Mouse (Mus musculus) ovary, adult 2 months (tissue): ENCODE data around the gene Zdhhc16. TPM values are rescaled to one million over a fixed set of nuclear protein-coding genes. Genes with fewer than 3 reads are reported as not detected.

Source experiments
- polyA plus RNA-seq: library from polyadenylated mRNA; depleted of rRNA; stranded (reverse); fragments of >200 nt; gene quantifications from 2 replicates; pipeline ENCODE4 v1.2.3, GENCODE M21; 2012; rRNA removed

The Zdhhc16 gene
- 117 and 123 TPM in 2 replicates for polyA plus RNA-seq

DNA sequence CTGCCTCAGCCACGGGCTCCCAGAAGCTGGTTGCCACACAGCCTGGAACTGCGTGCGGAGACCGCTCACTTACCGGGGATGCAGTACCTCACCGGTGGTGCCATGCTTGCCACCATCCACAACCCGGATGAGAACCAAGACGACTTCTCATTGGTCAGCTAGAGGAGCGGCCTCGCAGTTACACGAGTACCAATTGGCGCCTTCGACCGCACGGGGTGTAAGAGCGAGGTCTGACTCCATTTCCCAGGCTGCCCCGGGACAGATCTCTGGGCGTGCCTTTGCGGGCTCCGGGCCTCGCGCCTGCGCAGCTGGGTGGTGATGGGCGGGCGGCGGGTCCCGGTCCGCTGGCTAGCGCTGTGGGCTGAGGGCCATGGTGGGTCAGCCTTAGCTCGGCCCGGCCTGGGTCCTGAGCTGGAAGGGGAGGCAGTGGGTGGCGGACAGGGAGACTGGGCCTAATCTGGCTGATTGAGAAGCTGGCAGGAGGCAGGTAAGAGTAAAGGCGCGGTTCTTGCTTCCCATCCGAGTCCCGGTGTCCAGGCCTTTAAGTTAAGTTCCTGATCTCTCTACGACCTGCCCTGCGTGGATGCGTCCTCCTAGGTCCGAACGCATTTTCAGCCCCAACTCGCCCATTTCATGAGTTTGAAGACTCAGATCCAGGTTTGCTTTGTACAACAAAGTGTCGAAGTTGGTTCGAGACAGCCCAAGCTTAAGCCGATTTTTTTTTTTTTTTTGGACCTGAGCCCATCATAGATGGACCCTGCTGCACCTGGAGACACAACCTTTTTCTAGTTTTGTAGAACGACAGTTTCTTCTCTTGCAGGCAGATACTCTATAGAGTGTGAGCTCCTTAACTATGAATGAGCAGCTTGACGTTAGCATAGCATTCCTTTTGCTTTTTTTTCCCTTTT, at the start of gene Zdhhc16, which contains the start of gene Exosc1:
Gene Zdhhc16, plus strand, starts transcription at position 302 of the 908 bp plus-strand sequence.
Gene Exosc1, minus strand, starts transcription at position 245 of the 908 bp plus-strand sequence.

DNA sequence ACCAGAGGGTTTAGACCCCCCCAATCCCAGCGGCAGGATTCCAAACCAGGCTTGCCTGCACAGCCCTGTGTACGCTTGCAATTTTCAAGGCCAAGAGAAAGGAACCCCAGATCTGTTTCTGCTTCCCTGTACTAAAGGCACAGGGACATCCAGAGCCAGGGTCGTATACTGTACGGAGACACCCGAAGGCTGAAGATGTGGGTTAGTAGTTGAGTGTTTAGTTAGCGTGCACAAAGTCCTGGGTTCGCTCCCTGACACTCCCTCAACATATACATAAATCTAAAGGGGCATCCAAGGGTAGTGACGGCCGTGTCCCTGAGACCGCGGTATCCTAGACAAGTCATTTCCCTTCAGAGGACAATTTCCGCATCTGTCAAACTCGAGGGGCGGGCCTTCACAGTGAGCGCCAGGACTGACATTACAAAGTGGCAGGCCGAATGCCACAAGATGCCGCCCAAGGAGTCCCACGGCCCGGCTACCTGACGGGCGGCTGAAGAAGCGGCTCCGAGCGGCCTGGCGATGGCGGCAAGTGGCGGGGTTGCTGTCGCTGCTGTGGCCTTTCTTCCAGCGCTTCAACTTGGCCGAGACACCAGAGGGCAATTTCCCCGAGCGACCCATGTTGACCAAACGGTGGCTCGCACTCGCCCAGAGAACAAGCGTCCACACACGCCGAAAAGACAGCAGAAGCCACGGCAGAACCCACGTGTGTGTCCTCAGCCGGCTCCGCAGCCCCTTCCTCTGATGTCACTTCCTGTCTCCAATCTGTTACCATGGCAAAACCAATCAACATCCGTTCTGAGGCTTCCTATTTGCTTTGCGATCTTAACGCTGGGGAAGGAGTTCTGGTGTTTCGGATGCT, 37.6 kb upstream of the Zdhhc16 start, which contains the start of gene Rrp12:
Gene Rrp12, minus strand, starts transcription at position 714 of the 859 bp plus-strand sequence.

DNA sequence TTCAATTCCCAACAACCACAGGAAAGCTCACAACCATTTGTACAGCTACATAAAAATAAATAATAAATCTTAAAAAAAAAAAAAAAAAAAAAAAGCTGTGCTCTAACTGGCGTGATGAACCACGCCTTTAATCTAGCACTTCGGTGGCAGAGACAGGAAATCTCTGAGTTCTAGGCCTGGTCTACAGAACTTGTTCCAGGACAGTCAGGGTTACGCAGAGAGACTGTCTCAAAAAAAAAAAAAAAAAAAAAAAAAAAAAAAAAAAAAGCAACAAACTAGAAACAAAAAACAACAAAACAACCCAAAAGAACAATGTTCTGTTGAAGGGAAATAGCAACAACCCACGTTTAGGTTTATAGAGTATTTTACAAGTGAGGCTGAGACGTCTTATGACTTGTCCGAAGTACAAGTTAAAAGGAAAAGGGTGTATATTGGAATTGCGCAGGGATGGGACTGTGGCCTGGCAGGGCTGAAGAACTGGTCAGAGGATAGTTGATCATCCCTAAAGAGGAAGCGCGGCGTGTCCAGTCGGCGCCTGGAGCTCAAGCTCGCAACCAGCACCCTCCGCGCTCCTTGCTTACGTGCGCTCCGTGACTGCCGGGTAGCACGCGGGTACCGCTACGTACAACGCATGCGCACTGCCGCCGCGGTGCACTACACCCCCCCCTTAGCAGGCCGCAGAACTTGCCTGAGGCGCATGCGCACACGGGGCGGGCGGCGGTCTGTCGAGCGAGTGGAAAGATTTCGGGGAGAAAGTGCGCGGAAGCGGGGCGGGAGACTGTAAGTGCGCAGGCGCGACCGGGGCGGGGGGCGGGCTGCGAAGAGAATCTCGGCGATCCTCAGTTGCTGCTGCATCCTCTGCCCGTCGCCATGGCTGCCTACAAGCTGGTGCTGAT, 21.9 kb upstream of the Zdhhc16 start, which contains the start of gene Pgam1:
Gene Pgam1, plus strand, starts transcription at position 746 of the 896 bp plus-strand sequence.

DNA sequence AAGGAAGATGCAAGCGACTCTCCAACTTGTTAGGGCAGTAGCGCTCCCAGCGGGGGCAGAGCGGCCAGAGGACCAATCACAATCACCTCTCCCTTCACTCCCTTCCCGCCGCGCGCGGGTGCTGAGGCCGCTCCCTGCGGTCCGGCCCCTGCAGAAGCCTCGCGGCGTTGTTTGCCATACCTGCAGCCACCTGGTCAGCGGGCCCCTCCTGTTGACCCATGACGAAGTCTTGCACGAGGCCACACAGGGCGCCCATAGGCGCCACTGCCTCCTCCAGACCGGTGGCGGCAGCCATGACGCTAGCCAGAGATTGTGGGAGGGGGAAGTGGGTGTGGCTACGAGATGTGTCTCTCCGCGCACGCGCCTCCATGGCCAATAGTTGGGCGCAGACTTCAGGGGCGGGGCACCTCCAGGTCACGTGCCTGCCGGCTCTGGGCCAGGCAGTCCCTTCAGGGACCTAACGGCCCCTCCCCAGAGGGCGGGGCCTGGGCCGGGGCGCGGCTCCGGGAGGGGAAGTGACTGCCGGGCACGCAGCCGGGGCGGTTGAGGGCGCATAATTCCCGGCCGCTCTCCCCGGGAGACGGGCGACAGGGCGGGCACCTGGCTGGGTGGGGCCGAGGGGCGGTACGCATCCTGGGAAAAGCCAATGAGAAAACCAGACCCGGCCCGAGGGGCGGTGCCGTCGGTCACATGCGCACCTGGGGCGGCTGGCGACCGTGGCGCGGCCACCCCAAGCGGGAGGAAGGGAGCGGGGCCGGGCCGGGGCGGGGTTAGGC, 47.7 kb downstream of the Zdhhc16 start, which contains the start of gene Mms19:
Gene Mms19, minus strand, starts transcription at position 339 of the 776 bp plus-strand sequence.

DNA sequence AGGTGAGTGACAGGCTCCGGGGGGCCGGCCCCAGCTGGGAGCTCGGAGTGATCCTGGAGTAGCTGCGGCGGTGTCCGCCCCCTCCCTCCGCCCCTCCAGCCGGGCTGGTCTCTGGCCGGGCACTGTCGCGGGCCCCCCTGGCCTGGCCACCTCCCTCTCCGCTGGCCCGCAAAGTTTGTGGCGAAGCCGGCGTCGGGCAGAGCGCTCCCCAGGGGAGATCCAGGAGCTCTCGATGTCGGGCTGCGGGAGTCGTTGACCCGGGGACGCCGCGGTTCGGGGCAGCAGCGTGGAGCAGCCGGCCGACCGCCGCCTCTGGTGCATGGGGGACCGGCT, 48.3 kb downstream of the Zdhhc16 start, which contains the start of gene Ubtd1:
Gene Ubtd1, plus strand, starts transcription at position 169 of the 333 bp plus-strand sequence.

Other genes starting within 250 kb of the Zdhhc16 start
- 0.73 and 1.0 TPM in 2 replicates for gene Slit1, start 189.8 kb upstream of the Zdhhc16 start, polyA plus RNA-seq
- 4.7 and 5.5 TPM in 2 replicates for gene Arhgap19, start 131.4 kb upstream of the Zdhhc16 start, polyA plus RNA-seq
- gene Frat1, start 103.5 kb upstream of the Zdhhc16 start, polyA plus RNA-seq: 9.9 and 18.1 TPM in 2 replicates
- gene Frat2, start 85.3 kb upstream of the Zdhhc16 start, polyA plus RNA-seq: 12.5 and 21.6 TPM in 2 replicates
- 8.8 and 10.5 TPM in 2 replicates for gene Rrp12, start 37.3 kb upstream of the Zdhhc16 start, polyA plus RNA-seq
- 425 and 465 TPM in 2 replicates for gene Pgam1, start 21.6 kb upstream of the Zdhhc16 start, polyA plus RNA-seq
- 16.1 and 22.0 TPM in 2 replicates for gene Exosc1, start 57 bp upstream of the Zdhhc16 start, polyA plus RNA-seq
- 82.3 and 85.4 TPM in 2 replicates for gene Mms19, start 47.7 kb downstream of the Zdhhc16 start, polyA plus RNA-seq
- 43.5 and 47.5 TPM in 2 replicates for gene Ubtd1, start 48.3 kb downstream of the Zdhhc16 start, polyA plus RNA-seq
- gene Ankrd2, start 102.5 kb downstream of the Zdhhc16 start, polyA plus RNA-seq: 0.46 and 0.90 TPM in 2 replicates
- 2.8 and 3.7 TPM in 2 replicates for gene Hoga1, start 112.1 kb downstream of the Zdhhc16 start, polyA plus RNA-seq
- gene 4933411K16Rik, start 118.8 kb downstream of the Zdhhc16 start, polyA plus RNA-seq: 0.51 and 0.58 TPM in 2 replicates
- gene Morn4, start 152.9 kb downstream of the Zdhhc16 start, polyA plus RNA-seq: 12.2 and 12.9 TPM in 2 replicates
- gene Pi4k2a, start 157.0 kb downstream of the Zdhhc16 start, polyA plus RNA-seq: 55.5 and 57.1 TPM in 2 replicates
- gene Avpi1, start 195.6 kb downstream of the Zdhhc16 start, polyA plus RNA-seq: 62.2 and 67.3 TPM in 2 replicates
- 148 and 163 TPM in 2 replicates for gene Marveld1, start 213.9 kb downstream of the Zdhhc16 start, polyA plus RNA-seq
- gene Zfyve27, start 230.5 kb downstream of the Zdhhc16 start, polyA plus RNA-seq: 43.0 and 46.5 TPM in 2 replicates